Mouse (Mus musculus) left cerebral cortex, postnatal 10 days (tissue): ENCODE data around the gene Sar1b. TPM values are rescaled to one million over a fixed set of nuclear protein-coding genes. Genes with fewer than 3 reads are reported as not detected.
"Not testable (repeated sequence)": the region's sequence is repeated elsewhere in the genome, so short reads cannot be mapped to it uniquely, and the experiment has no call there.

ENCODE experiments used
- DNase-seq, 2 experiments: peaks; one replicate each; pipeline ENCODE4 v3.0.0; 2021 to 2022; ENCODE audit warnings: low spot score in 2 of 2, mixed read lengths in 1 of 2; ENCODE audit errors: extremely low spot score in 1 of 2
- intact Hi-C: fragments of 180-260 bp; cut with DNase I; formaldehyde crosslinking; loops from one replicate; pipeline ENCODE4 v1.15.1; 2025
- total RNA-seq, 2 experiments: library from RNA; stranded (reverse); gene quantifications; 2 replicates each; pipeline ENCODE4 v1.2.3; 2021

Sar1b gene
- total RNA-seq = 10 to 100 TPM; 79.6 to 80.6 TPM

DNA sequence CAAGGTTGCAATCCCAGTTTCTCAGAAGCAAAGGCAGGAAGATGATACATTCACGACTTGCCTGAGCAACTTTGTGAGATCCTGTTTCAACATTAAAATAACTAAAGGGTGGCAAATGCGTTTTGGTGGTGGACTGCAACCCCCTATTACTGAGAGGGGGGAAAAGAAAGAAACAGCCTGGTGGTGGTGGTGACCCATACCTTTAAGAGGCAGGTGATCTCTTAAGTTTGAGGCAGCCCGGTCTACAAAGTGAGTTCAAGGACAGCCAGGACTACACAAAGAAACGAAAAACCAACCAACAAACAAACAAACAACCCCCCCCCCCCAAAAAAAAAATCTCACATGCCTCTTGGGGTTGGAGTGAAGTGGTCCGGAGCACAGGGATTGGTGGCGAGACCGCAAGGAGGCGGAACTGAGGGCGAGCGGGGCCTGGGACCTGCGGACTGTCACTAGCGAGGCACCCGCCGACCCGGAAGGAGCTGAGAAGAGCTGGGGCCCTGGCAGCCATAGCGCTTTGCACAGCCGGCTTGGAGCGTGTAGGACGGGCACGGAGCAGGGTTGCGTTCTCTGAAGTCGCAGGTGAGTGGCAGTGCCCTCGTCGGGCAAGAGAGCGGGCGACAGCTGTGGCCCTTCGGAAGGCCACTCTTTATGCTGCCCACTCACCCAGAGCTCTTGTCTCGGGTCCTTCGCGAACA is at the start of gene Sar1b, which contains the start of gene Sec24a:
Gene Sar1b (plus strand): TSS at position 475 of the 695 bp plus-strand sequence.
Gene Sec24a (minus strand): TSS at position 422 of the 695 bp plus-strand sequence.
- intact Hi-C loops = no loop called here
- peak; percentile 72 to 91 for DNase-seq

DNA sequence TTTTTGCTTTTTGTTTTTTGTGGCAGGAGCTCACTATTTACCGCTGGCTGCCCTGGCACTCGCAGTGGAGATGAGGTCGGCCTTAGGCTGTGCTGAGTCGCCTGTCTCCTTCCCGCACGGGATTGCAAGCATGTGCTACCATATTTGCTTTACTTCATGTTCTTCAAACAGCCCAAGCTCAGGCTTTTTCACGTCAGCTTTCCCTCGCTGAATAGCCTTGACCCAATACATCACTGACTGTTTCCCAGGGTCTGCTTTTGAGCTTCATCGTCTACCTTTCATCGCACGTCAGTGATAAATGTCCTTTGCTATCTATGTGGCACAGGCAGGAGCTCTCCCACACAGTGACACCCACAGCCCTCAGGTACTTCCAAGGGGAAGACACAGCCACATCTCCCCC is 42.4 kb upstream of the Sar1b start:
- intact Hi-C loops = loop anchor here (10.0 kb wide), 1 partner anchor 274 kb away; no protein-coding TSS in a partner anchor
- no peak for DNase-seq

DNA sequence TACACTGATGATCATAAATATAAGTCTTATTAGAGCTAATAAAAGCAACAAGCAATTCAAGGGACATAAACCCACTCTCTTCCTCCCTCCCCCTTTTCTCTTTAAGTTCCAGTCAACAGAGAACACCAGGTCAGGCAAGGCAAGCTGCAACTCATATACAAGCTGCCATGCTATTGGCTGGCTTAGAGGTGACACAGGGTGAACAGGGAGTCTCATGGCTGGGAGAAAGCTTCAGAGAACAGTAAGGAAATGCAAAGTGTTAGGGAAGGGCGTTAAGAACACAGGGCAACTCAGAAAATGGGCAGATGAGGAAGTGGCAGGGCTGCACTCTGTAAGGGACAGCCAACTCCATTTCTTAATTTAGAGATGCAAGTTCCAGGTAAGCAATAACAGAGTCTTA is 30.6 kb upstream of the Sar1b start:
- intact Hi-C loops = loop anchor here (5.0 kb wide), 1 partner anchor 36 kb away; no protein-coding TSS in a partner anchor
- no peak for DNase-seq

DNA sequence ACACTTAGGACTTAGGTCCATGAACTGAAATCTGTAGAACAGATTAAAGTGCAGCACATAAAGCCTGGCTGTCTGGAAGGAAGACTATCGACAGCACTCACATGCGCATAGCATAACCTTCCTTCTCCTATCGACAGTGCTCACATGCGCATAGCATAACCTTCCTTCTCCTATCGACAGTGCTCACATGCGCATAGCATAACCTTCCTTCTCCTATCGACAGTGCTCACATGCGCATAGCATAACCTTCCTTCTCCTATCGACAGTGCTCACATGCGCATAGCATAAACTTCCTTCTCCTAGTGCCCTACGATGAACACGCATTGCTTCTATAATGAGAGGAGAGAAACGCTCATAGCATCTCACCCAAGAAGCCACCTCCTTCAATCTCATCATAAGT is 29.3 kb upstream of the Sar1b start:
- intact Hi-C loops = loop anchor here (5.0 kb wide), 1 partner anchor 37 kb away; no protein-coding TSS in a partner anchor
- not testable (repeated sequence) for DNase-seq

DNA sequence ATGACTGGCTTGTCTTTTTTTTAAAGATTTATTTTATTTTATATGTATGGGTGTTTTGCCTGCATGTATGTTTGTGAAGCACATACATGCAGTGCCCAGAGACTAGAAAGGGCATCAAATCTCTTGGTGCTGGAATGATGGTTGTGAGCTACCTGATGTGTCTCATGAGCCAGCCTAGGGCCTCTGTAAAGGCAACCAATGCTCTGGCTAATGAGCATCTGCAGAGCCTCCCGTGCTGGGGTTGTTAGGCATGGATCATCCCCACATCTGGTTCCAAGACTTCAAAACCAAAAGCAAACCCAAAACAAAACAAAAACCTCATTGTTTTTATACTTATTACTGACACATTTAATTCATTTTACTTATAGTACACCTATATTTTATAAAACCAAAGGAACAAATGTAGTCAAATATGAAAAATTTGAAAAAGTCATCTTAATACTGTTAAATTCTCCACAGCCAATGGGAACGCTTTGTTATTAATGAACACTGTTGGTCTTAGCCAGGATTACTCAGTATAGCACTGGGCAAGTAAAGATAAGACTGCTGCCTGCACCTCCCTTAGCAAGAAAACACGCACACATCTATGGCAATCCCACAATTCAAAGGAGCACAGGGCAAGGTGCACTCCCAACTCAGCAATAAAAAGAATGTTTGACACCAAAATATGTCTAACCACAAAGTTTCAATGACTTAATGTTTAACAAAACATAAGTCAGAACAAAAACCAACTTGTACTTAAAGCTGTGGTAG is 24.7 kb upstream of the Sar1b start:
- no peak for DNase-seq
- intact Hi-C loops = no loop called here

DNA sequence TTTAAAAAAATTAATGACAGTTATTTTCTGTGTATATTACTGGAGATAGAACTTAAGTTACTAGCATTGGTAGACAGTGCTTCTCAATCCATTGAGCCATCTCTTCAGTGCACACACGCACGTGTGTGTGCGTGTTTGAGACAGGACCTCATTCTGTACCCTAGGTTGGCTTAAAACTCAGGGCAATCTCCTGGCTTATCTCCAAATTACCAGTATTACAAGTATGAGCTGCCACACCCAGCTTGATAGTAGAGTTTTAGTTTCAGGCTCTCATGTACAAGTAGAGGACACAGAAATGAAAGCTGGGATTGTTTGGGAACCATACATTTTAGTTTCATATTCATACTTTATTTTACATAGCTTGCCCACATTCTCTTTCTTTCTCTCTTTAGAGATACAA is 22.8 kb upstream of the Sar1b start:
- intact Hi-C loops = no loop called here
- DNase-seq = no peak

DNA sequence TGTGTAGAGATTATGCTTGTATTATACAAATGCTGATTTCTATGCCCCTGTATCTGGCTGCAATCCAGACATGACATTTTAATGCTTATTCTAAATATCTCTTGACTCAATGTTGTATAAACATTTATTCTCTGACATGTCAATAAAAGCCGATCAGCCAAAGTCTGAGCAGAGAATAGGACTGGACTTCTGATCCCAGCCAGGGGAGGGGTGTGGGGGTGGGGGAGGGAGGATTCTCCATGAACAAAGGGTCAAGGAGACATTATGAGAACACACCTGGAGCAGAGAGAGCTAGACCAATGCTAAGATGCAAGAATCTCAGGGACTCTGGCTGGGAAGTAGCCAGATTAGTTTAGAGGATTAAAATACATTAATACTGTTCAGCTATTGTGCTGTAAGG is 17.4 kb upstream of the Sar1b start:
- DNase-seq = no peak
- intact Hi-C loops = no loop called here

DNA sequence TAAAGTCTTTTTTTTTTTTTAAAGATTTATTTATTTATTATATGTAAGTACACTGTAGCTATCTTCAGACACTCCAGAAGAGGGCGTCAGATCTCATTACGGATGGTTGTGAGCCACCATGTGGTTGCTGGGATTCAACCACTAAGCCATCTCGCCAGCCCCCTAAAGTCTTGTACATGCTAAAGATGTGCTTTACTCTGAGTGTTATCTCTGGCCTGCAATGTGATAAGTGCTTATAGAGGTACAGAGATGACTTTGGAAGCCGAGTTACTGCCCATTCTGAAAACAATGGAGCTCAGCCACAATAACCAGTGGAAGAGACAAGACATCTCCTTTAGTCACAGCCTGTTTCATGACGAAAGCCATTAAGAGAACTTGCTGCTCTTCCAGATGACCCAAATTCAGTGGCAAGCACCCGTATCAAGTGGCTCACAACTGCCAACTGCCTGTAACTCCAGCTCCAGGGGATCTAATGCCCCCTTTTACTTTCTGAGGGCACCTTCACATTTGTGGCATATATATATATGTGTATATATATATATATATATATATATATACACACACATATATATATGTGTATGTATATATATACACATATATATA is 11.8 kb upstream of the Sar1b start:
- intact Hi-C loops, DNase-seq: not testable (repeated sequence)

DNA sequence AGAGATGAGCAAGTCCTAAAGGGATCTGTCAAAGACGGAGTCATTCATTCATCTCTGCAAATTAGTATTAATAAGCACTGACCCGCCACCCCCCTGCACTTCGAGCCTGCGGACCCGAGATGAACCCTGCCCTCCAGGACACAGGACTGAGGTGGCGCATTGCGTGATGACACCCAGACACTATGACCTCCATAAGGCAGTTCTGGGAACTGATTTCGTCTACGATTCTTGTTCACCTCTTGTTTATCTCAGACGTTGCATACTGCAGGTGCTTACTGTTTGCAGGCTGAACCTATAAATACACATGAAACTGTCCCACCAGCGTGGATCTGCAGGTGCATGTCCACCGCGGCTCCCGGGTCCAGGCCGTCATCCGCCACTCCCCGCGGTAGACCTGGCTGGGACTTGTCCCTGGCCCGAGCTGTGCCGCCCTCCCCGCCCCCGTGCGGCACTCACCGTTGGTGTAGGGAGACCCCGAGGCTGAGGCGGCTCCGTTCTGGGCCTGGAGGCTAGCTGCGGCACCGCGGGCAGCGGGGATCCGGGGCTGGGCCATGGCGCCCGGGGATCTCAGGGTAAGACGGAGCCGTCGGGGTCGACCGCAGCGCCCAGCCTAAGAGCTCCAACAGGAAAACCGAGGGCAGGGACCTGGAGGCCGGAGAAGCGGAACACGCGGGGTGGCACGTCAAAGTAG is 7.7 kb upstream of the Sar1b start:
- DNase-seq = peak in 1 of 2 experiments; percentile 72
- intact Hi-C loops = no loop called here

DNA sequence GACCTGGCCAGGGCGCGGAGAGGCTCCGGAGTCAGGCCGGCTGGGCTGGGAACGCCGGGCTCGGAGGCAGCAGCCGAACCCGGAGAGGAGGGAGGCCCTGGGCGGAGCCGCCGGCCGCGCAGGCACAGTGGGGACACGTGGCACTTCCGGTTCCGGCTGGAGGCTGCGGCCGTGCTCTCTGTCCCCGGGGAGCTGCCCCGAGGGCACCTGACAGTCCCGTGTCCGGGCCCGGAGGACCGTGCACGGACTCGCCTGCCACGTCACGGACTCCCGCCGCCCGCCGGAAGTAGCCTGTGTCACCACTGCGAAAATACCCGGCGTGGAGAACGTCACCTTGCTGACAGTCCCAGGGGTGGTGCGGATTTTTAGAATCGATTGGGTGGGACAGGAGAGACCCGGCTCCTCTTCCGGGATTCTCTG is 7.1 kb upstream of the Sar1b start:
- DNase-seq = peak; percentile 81 to 96
- intact Hi-C loops = no loop called here

DNA sequence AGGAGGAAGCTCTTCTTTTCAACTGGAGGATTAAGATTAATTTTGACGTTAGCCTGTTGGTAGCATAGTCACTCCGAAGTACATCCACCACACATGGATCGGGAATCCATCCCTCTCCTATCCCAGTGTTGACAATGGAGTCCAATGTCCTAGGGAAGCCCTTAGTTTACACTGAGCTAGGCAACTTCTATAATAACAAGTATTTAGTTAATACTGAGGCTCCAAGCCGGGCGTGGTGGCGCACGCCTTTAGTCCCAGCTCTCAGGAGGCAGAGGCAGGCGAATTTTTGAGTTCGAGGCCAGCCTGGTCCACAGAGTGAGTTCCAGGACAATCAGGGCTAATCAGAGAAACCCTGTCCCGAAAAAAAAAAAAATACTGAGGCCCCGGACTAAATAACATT is 6.5 kb upstream of the Sar1b start:
- no peak for DNase-seq
- intact Hi-C loops = no loop called here

DNA sequence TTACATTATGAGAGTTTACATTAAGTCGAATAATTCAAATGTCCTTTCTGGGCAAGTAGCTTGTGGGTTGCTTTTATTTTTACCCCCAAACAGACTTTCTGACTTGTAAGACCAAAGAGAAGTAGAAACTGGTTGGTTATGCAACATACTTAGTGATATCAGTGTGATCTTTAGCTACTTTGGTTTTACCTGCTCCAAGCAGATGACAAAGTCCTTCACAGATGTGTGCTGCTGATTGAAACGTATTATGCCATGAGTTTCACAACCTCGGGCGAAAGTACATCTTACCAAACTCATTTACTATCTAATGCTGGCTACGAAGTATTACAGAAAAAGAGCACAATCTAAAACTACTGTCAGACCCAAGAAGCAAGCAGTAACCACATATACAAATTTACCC is 5.9 kb upstream of the Sar1b start:
- DNase-seq = no peak
- intact Hi-C loops = no loop called here

DNA sequence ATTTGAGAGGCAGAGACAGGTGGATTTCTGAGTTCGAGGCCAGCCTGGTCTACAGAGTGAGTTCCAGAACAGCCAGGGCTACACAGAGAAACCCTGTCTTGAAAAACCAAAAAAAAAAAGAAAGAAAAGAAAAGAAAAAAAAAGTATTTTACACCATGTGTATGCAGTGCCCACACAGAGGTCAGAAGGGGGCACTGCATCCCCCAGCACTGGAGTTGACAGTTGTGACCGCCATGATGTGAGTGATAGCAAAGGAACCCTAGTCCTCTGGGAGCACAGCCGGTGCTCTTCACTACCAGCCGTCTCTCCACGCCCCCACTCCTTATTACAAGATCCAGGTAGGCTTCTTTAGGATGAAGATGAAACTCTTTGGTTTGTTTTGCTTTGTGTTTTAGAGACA is 5.3 kb upstream of the Sar1b start:
- intact Hi-C loops, DNase-seq: not testable (repeated sequence)

DNA sequence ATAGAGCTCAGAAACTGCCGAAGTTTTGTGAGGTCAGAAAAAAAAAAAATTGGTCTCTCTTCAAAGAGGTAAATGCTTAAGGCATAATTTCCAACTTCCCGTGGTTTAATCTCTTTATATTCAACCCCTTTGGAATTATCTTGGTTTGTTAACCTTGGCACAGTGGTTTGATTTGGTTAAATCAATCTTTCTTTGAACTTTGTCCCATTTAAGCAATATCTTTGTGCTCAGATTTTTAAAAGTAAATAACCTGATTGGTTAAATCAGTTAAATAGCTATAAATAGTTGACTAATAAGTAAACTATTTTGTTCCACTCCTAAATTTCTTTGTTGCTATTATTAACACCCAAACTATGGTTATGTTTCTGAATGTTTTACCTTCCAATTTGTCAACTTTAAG is 4.2 kb upstream of the Sar1b start:
- DNase-seq = no peak
- intact Hi-C loops = no loop called here

DNA sequence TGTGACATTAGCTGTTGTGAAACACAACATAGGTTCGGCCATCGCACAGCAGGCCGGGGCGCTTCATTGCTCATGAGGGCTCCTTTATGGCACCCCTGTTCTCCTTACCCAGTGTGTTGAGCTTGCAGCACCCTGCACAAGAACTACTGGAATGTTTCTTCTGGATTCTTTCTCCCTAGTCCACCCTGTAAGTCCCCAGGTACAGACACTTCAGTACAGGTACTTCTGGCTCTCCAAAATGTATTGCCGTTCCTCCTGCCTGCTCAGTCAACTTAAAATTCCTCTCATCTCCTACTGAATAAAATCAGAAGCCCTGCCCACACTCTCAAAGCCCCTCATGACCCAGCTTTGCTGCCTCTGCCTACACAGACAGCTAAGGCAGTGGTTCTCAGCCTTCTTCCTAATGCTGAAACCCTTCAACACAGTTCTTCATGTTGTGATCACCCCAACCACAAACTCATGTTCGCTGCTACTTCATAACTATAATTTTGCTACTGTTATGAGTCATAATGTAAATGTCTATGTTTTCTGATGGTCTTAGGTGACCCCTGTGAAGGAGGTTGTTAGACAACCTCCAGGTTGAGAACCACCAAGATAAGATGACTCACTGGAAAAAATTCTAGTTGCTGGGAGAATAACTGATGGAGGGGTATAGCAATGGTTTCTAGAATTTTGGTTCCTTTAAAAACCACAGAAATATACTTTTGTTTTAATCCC is 3.4 kb upstream of the Sar1b start:
- intact Hi-C loops = no loop called here
- DNase-seq = no peak

DNA sequence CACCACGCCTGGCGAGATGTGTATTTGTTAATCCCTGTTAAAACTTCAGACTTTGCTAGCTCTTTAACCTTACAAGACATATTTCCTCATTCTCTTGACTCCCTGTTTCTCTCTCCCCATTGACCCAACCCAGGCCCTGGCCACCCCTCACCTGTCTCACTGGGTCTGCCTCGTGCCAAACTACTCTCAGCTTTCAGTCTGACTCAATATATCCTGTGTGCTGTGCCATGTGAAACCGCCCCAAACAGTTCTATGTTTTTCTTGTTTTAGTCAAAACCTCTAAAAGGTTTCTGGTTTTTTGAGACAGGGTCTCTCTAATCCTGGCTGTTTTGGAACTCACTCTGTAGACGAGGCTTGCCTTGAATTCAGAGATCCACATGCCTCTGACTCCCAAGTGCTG is 2.2 kb upstream of the Sar1b start:
- intact Hi-C loops = no loop called here
- no peak for DNase-seq

DNA sequence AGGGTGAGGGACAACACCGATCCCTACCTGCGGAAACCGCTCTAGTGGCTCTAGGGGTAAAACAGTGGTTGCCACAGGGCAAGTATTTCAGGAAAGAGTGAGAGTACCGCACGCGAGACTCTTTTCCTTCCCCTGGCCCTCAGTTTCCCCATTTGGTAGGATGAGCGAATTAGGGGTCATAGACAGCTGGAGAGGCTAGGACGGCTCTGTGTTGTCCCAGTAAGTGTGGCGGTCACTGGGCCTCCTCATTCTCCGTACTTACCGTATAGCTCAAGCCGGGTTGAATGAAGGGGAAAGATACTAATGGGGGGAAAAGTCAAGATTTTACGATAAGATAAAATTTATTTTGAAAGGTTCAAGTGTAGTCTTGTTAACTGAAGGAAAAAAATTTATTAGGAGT is 468 bp downstream of the Sar1b start:
- intact Hi-C loops = no loop called here
- DNase-seq = no peak

DNA sequence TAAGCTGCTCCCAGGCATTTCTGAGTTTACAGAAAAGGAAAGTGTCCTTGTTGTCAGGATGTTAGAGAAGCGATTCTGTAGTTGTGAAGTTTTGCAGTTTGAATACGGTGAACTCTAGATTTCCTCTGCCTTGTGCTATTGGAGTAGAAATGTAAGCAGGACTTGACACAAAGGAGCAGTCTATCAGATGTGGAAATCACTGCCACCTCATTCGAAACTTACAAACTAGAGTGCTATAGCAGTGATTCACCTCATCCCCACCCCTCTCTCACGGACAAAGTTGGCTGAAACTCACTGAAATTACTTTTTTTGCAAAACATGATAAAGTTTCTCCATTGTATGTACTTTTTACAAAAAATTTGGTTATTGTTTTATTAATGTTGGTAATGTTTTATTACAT is 1.3 kb downstream of the Sar1b start:
- intact Hi-C loops = no loop called here
- no peak for DNase-seq
